Mouse (Mus musculus) heart, embryonic 16.5 days (tissue): ENCODE results near the gene Erich6b. TPM values are rescaled to one million over a fixed set of nuclear protein-coding genes. Genes with fewer than 3 reads are reported as not detected.

ENCODE experiments used
- ATAC-seq: fragments of 200-750 bp; cut with Nextera tagmentation; replicated peaks from 2 replicates; pipeline ENCODE4 v1.8.0; 2017; ENCODE audit warnings: moderate number of reproducible peaks; ENCODE audit not compliant: insufficient read depth, low FRiP score; ENCODE audit errors: extremely low read depth
- H3K27ac ChIP-seq: fragments of 300-500 bp; sonication (generic); 2 replicates; pipeline ENCODE4 v1.5.1; 2014; ENCODE audit warnings: mild to moderate bottlenecking, low read length, control low read depth, moderate library complexity
- H3K27me3 ChIP-seq: fragments of 300-500 bp; sonication (generic); 2 replicates; pipeline ENCODE4 v1.6.1; 2014; ENCODE audit warnings: low read length, mixed read lengths; ENCODE audit not compliant: control insufficient read depth, insufficient read depth
- H3K36me3 ChIP-seq: fragments of 300-500 bp; sonication (generic); 2 replicates; pipeline ENCODE4 v1.6.1; 2014; ENCODE audit not compliant: control insufficient read depth, insufficient read depth
- H3K4me1 ChIP-seq: fragments of 300-500 bp; sonication (generic); 2 replicates; pipeline ENCODE4 v1.6.1; 2014; ENCODE audit warnings: low read length, mixed read lengths; ENCODE audit not compliant: control insufficient read depth, insufficient read depth
- H3K4me2 ChIP-seq: fragments of 300-500 bp; sonication (generic); 2 replicates; pipeline ENCODE4 v1.6.1; 2014; ENCODE audit warnings: low read depth, mild to moderate bottlenecking, control low read depth, low read length
- H3K4me3 ChIP-seq: fragments of 300-500 bp; sonication (generic); 2 replicates; pipeline ENCODE4 v1.5.1; 2014; ENCODE audit warnings: mild to moderate bottlenecking, control low read depth, low read length
- H3K9ac ChIP-seq: fragments of 300-500 bp; sonication (generic); 2 replicates; pipeline ENCODE4 v1.6.1; 2014; ENCODE audit warnings: low read length, control low read depth
- H3K9me3 ChIP-seq: fragments of 300-500 bp; sonication (generic); replicated peaks from 2 replicates; pipeline ENCODE4 v1.6.1; 2016; ENCODE audit warnings: low read length; ENCODE audit not compliant: control insufficient read depth
- WGBS: fragments of 180-500 bp; shearing (Covaris S2); extraction: QIAGEN DNeasy Blood & Tissue Kit; methylation state at CpG from one replicate; pipeline ENCODE4 v1.1.7; 2014; 5-methylcytosine and 5-hydroxymethylcytosine counted together
- polyA plus RNA-seq: library from polyadenylated mRNA; unstranded; fragments of >200 nt; fragmentation: Nextera tagmentation; extraction: Ambion mirVana; gene quantifications from 2 replicates; pipeline ENCODE4 v1.2.1, GENCODE M21; 2015

The Erich6b gene
- polyA plus RNA-seq, 1 experiment from 2014 or later, result not detected

- Histone ChIP-seq H3K36me3 (no peaks in the 10 kb centered on the region), H3K27me3 (no peaks in the 10 kb centered on the region), H3K9ac (no peak overlapping the region), H3K4me2 (no peak overlapping the region), H3K4me1 (no peaks in the 10 kb centered on the region), H3K9me3 (0 out of 2 replicates have a peak, but pooled peaks cover 4% of the 10 kb centered on the region), H3K4me3 (no peak overlapping the region), H3K27ac (no peak overlapping the region)
- no peak for ATAC-seq
- 66% methylated on average over 2 of the region's 2 CpGs for WGBS
These were observed 1.2 kb upstream of the Erich6b start for GRCm38 (mm10) chr14:75640846-75641245.

GRCm38 (mm10) chr14:75641369-75641768 is 690 bp upstream of the Erich6b start:
- Histone ChIP-seq H3K4me2 (no peak overlapping the region), H3K27me3 (no peaks in the 10 kb centered on the region), H3K4me3 (no peak overlapping the region), H3K36me3 (no peaks in the 10 kb centered on the region), H3K4me1 (no peaks in the 10 kb centered on the region), H3K9ac (no peak overlapping the region), H3K9me3 (0 out of 2 replicates have a peak, but pooled peaks cover 4% of the 10 kb centered on the region), H3K27ac (no peak overlapping the region)
- ATAC-seq, result no peak
- WGBS, result 66% methylated on average over 6 of the region's 6 CpGs

GRCm38 (mm10) chr14:75645461-75645860 is 3.4 kb downstream of the Erich6b start:
- no peak overlapping the region for H3K4me3 ChIP-seq
- H3K36me3 ChIP-seq, result no peaks in the 10 kb centered on the region
- no peaks in the 10 kb centered on the region for H3K27me3 ChIP-seq
- no peak overlapping the region for H3K4me2 ChIP-seq
- no peak overlapping the region for H3K27ac ChIP-seq
- no peaks in the 10 kb centered on the region for H3K4me1 ChIP-seq
- ATAC-seq, result no peak
- no peak overlapping the region for H3K9ac ChIP-seq
- WGBS, result 79% methylated on average over 7 of the region's 7 CpGs
- 0 out of 2 replicates have a peak, but pooled peaks cover 4% of the 10 kb centered on the region for H3K9me3 ChIP-seq

- no peak overlapping the region for H3K4me2 ChIP-seq
- H3K9ac ChIP-seq, result no peak overlapping the region
- WGBS, result 65% methylated on average over 9 of the region's 9 CpGs
- no peaks in the 10 kb centered on the region for H3K27me3 ChIP-seq
- H3K36me3 ChIP-seq, result no peaks in the 10 kb centered on the region
- H3K9me3 ChIP-seq, result 0 out of 2 replicates have a peak, but pooled peaks cover 4% of the 10 kb centered on the region
- ATAC-seq, result no peak
- no peak overlapping the region for H3K27ac ChIP-seq
- H3K4me3 ChIP-seq, result no peak overlapping the region
- H3K4me1 ChIP-seq, result no peaks in the 10 kb centered on the region
These were observed 4.0 kb downstream of the Erich6b start for GRCm38 (mm10) chr14:75646060-75646459.

- no peak overlapping the region for H3K9ac ChIP-seq
- H3K27me3 ChIP-seq, result no peaks in the 10 kb centered on the region
- H3K27ac ChIP-seq, result no peak overlapping the region
- no peak overlapping the region for H3K4me2 ChIP-seq
- H3K9me3 ChIP-seq, result 0 out of 2 replicates have a peak, but pooled peaks cover 4% of the 10 kb centered on the region
- H3K4me1 ChIP-seq, result no peaks in the 10 kb centered on the region
- no peak overlapping the region for H3K4me3 ChIP-seq
- no peaks in the 10 kb centered on the region for H3K36me3 ChIP-seq
- ATAC-seq, result no peak
- 67% methylated on average over 20 of the region's 20 CpGs for WGBS
These were observed 5.1 kb downstream of the Erich6b start for GRCm38 (mm10) chr14:75646968-75647829.

GRCm38 (mm10) chr14:75660936-75661335 is 18.9 kb downstream of the Erich6b start:
- peak; percentile 63; the same call in 1 of the 2 replicates for ATAC-seq
- no peak overlapping the region for H3K9ac ChIP-seq
- no peak overlapping the region for H3K4me3 ChIP-seq
- no peaks in the 10 kb centered on the region for H3K36me3 ChIP-seq
- H3K4me2 ChIP-seq, result no peak overlapping the region
- H3K4me1 ChIP-seq, result peaks cover 7% of the 10 kb centered on the region
- WGBS, result 32% methylated on average over 6 of the region's 6 CpGs
- no peak overlapping the region for H3K27ac ChIP-seq
- no peaks in the 10 kb centered on the region for H3K9me3 ChIP-seq
- no peaks in the 10 kb centered on the region for H3K27me3 ChIP-seq

- H3K27ac ChIP-seq, result no peak overlapping the region
- H3K9ac ChIP-seq, result no peak overlapping the region
- H3K4me2 ChIP-seq, result no peak overlapping the region
- WGBS, result 77% methylated on average over 8 of the region's 8 CpGs
- no peaks in the 10 kb centered on the region for H3K27me3 ChIP-seq
- H3K4me1 ChIP-seq, result peaks cover 7% of the 10 kb centered on the region
- no peak for ATAC-seq
- no peaks in the 10 kb centered on the region for H3K9me3 ChIP-seq
- no peak overlapping the region for H3K4me3 ChIP-seq
- no peaks in the 10 kb centered on the region for H3K36me3 ChIP-seq
These were observed 19.5 kb downstream of the Erich6b start for GRCm38 (mm10) chr14:75661548-75661947.

GRCm38 (mm10) chr14:75665430-75666180 is 23.5 kb downstream of the Erich6b start:
- ATAC-seq, result no peak
- Histone ChIP-seq H3K4me2 (no peak overlapping the region), H3K4me3 (no peak overlapping the region), H3K9me3 (no peaks in the 10 kb centered on the region), H3K4me1 (peaks cover 6% of the 10 kb centered on the region), H3K9ac (no peak overlapping the region), H3K27me3 (no peaks in the 10 kb centered on the region), H3K36me3 (no peaks in the 10 kb centered on the region), H3K27ac (no peak overlapping the region)
- 83% methylated on average over 2 of the region's 2 CpGs for WGBS
